Mouse (Mus musculus): ENCODE measurements around the gene Dvl2. TPM values are rescaled to one million over a fixed set of nuclear protein-coding genes. Genes with fewer than 3 reads are reported as not detected.
A peak's percentile ranks its signal among the peaks of the same experiment; 100 is the strongest.

Dvl2 gene
- total RNA-seq, 2 experiments from 2014 or later, result 3.7 to 4.1 TPM

DNA sequence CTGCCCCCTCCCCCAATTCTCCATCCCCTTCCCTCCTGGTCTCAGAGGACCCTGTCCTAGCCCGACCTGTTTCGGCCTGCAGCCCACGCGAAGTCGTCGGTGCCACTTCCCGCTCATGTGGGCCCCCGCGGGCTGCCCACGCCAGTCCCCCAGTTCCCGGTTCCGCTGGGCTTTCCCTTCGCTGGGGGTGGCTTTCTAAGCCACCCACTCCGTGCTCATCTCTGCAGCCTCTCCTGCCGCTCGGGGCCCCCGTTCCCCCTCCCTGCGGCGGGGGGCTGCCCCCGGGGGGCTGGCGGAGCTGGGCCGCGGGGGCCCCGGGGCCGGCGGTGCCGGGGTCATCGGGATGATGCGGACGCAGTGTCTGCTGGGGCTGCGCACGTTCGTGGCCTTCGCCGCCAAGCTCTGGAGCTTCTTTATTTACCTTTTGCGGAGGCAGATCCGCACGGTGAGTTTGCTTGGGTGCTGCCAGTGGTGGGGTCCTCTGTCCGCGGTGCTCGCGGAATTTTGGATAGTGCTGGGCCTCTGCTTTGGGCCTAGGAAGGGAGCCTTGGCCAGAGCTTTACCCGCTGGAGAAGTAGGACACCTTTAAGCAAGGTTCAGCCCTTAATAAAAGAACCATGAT, 19.1 kb upstream of the Dvl2 start, which contains the start of gene Ctdnep1:
TSS of gene Ctdnep1 (plus strand) at position 16 of the 622 bp plus-strand sequence.
- no peak for DNase-seq

DNA sequence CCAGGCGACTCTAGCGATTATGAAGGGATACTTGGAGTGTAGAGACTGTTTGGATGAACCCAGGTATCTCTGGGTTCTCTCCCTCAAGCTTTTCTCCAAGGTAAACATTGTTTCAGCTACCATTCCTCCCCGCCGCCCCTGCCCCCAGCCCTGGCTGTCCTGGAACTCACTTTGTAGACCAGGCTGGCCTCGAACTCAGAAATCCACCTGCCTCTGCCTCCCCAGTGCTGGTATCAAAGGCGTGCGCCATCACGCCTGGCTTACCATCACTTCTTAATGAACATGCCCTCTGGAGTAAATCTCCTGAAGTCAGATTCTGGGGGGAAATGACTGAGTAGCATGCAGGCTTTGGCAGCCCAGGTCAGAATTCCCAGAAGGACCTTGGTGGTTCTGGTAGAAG, 18.2 kb upstream of the Dvl2 start, which contains the start of gene Elp5:
TSS of gene Elp5 (minus strand) at position 293 of the 400 bp plus-strand sequence.
- no peak for DNase-seq

DNA sequence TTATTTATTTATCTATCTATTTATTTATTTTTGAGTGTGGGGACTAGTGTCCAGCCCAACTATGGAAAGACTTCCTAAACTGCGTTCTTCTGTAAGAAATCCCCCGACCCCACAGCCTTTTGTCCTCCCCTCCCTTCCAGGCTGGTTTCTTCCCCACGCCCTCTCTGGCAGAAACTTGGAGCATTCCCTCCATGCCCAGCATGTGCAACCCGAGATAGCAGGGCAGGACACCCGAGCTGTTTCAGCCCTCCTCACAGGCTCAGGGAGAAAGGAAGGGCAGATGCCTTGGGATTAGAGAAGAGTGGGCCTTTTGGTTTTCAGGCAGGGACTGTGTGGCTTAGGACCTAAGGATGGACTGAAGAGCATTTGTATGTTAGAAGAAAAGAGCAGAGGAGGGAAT, 17.5 kb upstream of the Dvl2 start:
- peak; percentile 74 for DNase-seq

DNA sequence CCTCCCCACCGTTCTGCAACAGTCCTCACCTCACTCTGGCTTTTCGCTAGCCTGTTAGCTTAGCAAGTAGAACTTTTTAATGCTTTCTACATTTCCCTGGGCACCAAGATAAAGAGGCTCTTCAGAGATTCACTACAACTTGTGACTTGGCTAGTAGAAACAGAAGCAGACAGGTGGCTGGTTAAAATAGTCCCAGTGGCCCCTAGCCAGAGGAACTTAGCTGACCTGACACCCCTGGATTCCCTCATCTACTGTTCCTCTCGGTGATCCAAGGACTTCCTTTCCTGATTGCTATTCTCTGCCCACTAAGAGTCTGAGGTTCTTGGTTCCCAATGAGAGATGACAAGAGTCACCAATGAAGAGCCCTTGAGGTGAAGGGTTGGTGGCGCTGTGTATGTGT, 17.0 kb upstream of the Dvl2 start:
- peak; percentile 71 for DNase-seq

DNA sequence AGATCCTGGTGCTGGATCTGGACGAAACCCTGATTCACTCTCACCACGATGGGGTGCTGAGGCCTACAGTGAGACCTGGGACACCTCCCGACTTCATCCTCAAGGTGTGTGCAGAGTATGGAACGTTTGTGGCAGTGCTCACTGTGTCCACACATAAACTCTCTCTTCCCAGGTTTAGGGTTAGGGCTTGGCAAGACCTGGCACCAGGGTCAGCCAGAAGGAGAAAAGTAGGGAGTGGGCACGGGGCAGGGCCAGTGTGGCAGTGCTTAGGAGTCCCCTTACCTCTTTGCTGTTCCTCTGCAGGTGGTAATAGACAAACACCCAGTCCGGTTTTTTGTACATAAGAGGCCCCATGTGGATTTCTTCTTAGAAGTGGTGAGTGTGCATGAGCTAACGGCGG, 16.0 kb upstream of the Dvl2 start:
- DNase-seq, result no peak

DNA sequence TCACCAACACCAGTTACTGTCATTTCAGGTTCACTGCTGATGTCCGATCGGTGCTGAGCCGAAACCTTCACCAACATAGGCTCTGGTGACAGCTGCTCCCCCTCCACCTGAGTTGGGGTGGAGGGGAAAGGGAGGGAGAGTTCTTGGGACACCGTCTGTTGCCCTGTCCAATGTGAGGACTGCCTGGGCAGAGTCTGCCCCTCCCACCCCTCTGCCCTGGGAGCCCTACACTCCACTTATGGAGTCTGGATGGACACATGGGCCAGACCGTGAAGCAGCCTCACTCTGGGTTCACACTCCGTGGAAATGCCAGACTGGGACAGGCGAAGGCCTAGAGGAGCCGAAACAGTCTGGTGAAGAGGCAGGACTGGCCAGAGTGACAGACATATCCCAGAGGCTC, 10.4 kb upstream of the Dvl2 start:
- DNase-seq, result no peak

DNA sequence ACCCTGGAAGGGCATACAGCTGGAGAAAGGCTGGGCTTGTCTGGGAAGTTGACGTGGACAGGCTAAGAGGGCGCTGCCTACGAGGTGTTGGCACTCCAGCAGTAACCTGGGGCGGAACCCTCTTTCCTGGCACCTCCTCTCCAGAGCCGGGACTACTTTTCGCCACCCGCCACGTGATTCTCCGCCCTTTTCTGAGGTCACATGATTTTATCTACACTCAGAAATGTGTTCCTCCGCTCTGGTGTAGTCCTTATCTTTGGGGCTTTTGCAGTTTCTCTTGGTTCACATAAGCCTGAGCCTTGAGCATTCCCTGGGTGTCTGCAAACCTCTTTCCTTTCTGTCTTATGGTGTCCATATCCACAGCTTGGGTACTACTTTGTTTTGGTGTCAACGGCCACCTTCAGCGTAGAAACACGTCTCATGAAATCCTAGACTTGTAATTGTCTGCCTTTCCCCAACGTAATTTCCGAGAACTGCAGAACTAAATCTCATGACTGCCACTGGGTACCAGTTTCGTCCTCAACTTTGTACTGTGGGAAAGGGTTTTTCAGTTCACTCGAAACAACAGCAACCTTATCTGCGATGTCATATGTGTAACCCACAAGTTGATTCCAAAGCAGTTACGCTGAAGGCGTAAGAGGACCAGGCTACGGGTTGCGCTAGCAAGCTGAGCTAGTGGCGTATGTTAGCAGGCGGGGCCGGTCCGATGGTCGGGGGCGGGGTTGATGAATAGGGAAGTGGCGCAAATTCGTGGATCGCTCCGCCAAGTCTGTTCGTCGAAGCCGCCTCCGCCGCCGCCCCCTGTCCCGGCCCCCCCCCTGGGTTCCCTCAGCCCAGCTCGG, 9.3 kb upstream of the Dvl2 start, which contains the start of gene Gabarap:
TSS of gene Gabarap (plus strand) at position 294 of the 842 bp plus-strand sequence.
- peak; percentile 95 for DNase-seq

DNA sequence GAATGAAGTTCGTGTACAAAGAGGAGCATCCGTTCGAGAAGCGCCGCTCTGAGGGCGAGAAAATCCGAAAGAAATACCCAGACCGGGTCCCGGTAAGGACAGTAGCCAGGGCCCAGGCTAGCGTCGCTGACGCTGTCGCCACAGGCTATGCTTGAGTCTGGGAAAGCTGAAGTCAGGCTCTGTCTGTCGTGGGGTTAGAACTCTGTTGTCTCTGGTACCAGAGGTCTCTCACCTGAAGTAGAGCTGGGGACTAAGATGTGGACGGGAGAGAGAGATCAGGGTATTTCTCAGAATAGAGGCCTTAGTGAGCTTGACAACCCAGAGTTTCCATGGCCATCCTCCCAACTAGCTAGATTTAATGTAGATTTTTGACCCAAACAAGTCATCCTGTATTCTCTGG, 8.7 kb upstream of the Dvl2 start:
- DNase-seq, result no peak

DNA sequence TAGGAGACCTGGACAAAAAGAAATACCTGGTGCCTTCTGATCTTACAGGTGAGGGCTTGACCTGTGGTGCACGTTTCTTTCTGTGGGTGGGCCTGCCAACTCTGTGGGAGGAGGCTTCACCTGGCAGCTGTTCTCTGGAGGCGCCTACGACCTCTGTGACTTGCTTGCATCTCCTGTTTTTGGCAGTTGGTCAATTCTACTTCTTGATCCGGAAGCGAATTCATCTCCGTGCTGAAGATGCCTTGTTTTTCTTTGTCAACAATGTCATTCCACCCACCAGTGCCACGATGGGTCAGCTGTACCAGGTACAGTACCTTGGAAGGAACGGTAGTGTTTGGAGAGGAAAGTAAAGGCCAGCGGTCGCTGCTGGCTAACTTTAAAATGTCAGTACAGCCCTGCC, 8.0 kb upstream of the Dvl2 start:
- no peak for DNase-seq

DNA sequence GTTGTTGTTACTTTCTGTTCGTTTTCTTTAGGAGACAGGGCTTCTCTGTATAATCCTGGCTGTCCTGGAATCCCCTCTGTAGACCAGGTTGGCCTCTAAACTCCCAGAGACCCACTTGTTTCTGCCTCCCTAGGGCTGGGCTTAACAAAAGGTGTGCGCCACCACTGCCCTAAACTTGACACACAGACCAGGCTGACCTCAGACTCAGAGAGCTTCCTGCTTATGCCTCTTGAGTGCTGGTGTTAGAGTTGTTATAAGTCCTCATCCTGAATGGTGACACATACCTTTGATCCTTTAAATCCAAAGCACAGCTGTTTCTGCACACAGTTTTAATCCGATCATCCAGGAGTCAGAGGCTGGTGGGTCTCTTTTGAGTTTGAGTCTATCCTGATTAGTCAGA, 7.5 kb upstream of the Dvl2 start:
- DNase-seq, result no peak

DNA sequence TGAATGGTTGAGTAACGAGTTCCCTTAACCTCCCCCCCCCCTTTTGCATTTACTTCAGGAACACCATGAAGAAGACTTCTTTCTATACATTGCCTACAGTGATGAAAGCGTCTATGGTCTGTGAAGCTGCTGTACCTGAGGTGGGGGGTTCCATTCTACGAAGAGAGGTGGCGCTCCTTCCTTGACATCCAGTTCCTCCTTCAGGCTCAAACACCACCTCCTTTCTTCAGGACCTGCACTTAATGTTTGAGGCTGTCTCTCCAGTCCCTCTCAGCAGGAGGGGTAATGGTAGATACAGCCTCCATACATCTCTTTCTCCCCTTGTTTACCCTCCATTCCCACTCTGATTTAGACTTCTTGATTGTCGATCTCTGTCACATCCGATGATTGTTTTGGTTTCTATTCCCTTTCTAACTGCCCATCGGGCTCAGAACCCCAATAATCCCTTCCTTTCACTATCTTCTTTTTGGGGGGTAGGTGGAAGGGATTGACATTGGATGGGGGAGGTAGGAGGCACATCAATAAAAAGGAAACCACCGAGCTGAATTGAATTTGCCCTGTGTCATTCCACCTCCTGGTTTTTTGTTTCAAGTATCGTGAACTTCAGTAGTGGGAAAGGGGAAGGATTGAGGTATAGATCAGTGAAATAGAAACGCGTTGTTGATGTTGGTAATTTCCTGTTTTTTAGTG, 5.8 kb upstream of the Dvl2 start:
- no peak for DNase-seq

DNA sequence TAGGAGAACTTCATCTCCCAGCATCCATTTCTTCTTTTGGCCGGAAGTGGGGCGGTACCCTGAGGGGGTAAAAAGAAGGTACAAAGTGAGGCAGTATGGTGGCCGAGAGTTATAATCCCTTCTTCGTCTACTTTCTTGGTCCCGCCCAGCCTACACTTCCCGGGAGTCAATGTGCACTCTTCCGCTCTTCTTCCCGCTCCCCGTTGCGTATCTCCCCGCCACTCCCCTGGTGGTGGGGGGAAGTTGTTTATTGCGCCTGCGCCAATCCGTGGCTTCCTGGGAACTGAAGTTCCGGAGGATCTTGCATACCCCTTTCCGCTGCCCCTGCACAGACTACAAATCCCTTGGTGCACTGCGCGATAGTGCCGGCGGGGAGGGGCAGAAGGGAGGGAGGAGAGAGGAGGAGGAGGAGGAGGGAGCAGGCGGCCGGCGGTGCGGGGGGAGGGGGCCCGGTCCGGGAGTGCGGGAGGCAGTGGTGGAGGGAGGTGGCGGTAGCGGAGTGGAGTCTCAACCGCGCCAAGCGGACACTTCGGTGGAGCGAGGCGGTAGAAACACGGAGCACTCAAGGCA, 4.9 kb upstream of the Dvl2 start, which contains the start of gene Phf23:
TSS of gene Phf23 (plus strand) at position 387 of the 570 bp plus-strand sequence.
- peak; percentile 99 for DNase-seq

DNA sequence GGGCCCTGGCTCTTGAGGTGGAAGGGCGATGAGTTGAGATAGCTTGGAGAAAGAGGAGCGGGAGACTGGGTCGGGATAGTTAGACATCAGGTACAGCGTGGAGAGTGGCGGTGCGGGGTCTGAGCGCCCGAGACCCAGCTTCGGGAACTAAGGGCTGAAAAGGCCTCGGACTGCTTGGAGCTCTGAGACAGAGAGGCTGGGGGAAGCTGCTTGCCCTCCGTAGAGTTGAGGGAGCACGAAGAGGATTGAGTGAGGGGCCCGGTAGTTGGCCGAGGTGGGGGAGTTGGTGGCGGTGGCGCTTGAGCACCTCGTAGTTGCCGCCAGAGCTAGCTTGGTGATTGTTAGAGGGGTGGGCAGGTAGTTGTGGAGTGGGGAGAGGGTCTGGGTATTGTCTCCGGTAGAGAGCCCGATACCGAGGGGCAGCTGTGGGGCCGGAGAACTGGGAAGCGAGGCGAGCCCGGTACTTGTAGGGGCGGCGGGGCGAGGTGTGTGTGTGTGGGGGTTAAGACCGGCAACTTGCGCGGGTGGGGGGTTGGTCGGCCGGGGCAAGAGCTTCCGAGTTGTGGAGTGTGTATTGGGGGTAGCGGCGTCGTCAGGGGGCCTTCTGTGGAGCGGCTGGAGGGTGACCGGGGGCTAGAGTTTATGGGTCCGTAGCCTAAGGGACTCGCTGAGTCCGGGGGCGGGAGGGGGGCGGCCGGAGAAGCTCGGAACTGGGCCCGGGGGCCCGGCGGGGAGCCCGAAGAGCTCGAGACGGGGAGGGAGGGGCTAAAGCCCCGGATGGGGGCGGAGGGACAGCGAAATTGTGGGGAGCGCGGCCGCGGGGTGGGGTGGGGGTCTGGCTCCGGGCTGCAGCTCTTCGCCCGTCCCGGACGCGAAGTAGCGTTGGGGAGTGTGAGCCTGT, 4.0 kb upstream of the Dvl2 start:
- DNase-seq, result peak; percentile 78

DNA sequence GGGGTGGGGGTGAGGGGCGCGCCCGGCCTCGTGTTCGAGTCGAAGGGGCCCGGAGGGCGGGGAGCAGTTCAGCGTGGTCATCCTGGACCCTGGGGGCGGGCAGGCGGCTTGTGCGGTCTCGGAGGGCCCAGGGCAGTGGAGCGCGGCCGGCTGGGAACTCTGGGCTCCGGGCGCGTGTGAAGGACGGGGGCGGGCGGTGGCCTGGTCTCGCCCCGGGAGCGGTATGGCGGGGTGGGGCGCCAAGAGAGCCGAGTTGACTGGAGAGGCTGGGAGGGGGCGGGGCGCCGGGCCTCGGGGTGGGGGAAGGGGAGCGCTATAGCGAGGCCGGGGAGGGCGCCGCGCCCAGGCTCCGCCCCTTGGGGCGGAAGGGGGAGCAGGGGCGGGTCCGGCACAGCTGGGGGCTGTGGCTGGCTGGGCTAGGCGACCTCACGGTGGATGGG, 3.3 kb upstream of the Dvl2 start:
- DNase-seq, result peak; percentile 94

DNA sequence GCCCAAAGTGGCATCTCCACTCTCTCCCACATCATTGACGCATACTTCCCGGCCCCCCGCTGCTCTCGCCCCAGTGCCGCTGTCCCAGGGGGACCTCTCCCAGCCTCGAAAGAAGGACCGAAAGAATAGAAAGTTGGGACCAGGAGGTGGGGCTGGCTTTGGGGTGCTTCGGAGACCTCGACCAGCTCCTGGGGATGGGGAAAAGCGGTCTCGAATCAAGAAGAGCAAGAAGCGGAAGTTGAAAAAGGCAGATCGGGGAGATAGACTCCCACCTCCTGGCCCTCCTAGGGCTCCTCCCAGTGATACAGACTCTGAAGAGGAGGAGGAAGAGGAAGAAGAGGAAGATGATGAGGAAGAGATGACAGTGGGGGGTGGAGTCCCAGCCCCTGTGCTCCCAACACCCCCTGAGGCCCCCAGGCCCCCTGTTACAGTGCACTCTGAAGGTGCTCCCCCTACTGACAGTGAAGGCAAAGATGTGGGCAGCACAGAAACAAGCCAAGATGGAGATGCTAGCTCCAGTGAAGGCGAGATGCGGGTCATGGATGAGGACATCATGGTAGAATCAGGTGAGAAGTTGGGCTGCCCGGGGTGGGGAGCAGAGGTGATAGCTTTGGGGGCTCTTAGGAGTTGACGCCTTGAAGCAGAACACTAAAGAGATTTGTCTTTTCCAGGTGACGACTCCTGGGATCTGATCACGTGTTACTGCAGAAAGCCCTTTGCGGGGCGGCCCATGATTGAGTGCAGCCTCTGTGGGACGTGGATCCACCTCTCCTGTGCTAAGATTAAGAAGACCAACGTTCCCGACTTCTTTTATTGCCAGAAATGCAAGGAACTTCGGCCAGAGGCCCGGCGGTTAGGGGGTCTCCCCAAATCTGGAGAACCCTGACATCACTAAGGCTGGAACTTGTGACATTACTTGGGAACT, 1.6 kb upstream of the Dvl2 start:
- no peak for DNase-seq

DNA sequence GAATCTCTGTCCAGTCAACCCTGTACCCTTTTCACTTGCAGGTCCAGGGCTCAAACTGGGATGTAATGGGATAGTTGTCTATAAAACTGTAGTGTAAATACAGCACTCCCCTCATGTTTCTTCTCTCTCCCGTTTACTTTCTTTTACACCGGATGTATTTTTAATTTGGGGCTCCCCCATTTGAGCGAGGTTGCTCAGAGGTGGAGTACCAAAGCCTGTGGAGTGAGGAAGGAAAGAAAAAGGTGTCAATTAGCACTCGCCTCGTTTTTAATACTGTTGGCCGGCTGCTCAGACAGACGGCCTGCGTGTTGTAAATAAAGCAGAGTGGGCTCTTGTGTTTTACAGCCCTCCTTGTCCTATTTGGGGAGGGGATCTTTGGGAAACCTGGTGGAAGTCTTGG, 729 bp upstream of the Dvl2 start:
- no peak for DNase-seq

DNA sequence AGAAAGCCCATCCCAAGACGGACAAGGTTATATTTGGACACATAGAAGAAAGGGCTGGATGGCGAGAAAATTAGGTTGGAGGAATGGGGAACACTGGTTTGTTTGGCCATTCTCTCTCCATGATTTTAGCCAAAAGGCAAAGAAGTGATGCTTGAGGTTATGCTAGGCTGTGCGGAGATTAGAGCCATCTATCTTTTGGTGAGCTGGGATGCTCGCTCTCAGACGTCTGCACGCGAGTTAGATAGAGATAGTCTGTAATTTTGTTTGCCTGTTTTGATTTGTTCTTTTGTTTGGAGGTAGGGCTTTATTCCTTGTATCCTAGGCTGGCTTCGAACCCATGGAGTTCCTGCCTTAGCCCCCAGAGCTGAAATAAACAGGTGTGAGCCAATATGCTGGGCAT, 764 bp downstream of the Dvl2 start:
- no peak for DNase-seq

DNA sequence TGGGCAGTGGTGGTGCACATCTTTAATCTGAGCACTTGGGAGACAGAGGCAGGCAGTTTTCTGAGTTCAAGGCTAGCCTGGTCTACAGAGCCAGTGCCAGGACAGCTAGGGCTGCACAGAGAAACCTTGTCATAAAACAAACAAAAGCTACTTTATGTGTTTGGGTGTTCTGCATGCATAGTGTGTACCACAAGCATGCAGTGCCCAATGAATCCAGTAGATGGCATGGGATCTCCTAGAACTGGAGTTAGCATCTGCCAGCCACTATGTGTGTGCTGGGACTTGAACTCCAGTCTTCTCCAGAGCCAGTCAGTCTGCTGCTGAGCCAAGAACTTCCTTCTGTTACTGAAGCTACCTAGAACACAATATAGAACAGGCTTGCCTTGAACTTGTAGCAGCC, 1.5 kb downstream of the Dvl2 start:
- DNase-seq, result no peak

DNA sequence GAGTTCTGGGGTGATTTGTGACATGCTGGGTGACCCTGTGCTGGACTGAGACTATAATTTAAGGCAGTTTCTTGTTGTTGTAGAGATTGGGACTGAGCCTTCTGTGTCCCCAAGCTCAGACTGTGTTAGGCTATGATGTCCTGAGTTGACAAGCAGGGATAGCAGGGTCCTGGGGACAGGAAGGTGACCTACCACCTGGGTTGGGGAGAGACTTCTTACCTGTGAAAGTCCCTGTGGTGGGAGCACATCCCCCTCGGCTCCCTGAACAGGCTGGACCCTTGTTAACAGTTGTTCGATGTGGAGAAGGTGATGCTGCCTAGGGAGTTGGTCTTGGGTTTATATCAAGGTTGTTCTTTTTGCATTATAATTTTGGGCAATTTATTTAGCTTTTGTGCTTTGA, 2.1 kb downstream of the Dvl2 start:
- no peak for DNase-seq

DNA sequence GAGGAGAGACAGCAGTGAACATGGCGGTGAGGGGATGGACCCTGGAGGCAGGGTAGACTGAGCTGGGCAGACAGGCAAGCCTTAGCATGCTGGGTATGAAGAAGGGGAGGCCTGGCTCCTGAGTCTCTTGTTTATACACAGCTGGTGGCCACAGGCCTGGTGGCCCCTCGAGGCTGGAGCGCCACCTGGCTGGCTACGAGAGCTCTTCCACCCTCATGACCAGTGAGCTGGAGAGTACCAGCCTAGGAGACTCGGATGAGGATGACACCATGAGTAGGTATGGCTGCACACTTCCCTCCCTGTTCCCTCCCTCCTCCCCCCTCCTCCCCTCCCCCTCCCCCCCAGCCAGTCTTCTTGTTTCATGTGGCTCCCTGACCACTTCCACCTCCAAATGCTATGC, 5.1 kb downstream of the Dvl2 start:
- no peak for DNase-seq
